Mouse (Mus musculus) CH12.LX (cell line): Measurements from ENCODE around the gene Zfp689.

Source experiments
- JUND ChIP-seq: conservative IDR thresholded peaks from 2 replicates; pipeline ENCODE4 v1.6.1; 2011; ENCODE audit warnings: low read depth, low read length, improper control_type of control experiment
- MAZ ChIP-seq: IDR thresholded peaks from 2 replicates; pipeline ENCODE4 v1.6.1; 2012; ENCODE audit warnings: low read depth, mild to moderate bottlenecking, inconsistent platforms, low read length, improper control_type of control experiment, moderate library complexity
- POLR2A ChIP-seq: IDR thresholded peaks from 2 replicates; pipeline ENCODE4 v1.6.1; 2011; ENCODE audit warnings: low read depth, mild to moderate bottlenecking, improper control_type of control experiment, low read length

DNA sequence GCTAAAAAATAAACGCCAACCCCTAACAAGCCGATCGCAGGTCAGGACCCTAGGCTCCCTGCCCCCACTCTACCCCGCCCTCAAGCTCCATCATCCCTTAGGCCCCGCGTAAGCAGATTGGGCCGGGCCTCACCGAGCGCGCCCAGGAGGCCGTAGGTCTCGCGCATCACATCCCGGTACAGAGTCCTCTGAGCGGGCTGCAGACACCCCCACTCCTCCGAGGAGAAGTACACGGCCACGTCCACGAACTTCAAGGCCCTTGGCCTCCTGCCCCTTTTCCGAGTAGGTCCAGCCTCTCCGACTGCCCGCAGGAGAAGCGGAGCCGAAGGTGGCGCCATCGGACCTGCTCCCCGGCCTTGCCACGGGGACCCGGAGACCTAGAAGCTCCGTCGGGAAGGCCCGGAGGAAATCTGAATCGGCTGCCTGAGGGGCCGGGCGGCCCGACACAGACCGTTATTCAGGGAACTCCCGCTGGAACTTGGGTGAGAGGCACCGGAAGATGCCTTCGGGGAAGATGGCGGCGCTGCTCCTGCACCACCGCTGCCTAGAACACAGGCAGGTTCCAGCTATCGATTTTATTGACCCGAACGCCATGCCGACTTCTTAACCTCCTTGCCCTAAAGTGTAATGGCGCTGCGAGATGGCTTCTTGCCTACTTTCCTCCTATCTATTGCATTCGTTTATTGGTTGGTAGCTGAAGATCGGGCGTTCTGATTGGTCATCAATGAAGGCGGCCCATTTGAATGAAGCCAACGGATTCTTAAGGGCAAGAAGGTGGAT, at the start of gene Zfp689:
- no peak for TF ChIP-seq JUND
- TF ChIP-seq POLR2A, result peak; percentile 81
- TF ChIP-seq MAZ, result peak; percentile 79
